Mouse (Mus musculus) layer of hippocampus, postnatal 25 days (tissue): ENCODE measurements around the gene 1700092M07Rik. TPM values are rescaled to one million over a fixed set of nuclear protein-coding genes. Genes with fewer than 3 reads are reported as not detected.

Source experiments
- DNase-seq, 2 experiments: peaks; one replicate each; pipeline ENCODE4 v3.0.0; 2022; ENCODE audit warnings: mixed read lengths in 2 of 2, low spot score in 1 of 2; ENCODE audit errors: extremely low spot score in 1 of 2
- microRNA-seq, 2 experiments: library from miRNA; unstranded; fragments of <30 nt; microRNA quantifications; one replicate each; pipeline ENCODE4 v1.2.0; 2021
- total RNA-seq, 2 experiments: library from RNA; stranded (reverse); gene quantifications; 2 replicates each; pipeline ENCODE4 v1.2.3; 2021

The 1700092M07Rik gene
- total RNA-seq, 2 experiments from 2014 or later = 1.5 TPM; not detected in 1

DNA sequence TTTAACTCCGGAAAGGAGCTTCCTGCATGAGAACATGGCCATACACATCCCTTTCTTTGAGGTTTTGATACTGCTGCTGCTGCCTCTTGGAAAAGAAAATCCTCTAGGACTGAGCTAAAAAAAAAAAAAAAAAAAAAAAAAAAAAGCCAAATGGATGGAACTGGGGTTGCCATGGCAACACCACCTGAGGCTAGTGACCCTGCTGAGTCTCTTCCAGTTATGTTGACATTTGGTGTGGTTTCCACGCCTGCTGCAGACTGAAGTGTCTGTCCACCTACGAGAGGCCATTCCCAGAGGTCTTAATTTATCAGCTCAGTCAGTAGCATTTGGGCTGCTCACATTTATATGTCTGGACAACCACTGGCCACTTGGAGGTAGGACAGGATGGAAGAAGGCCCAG lies 48.0 kb downstream of the 1700092M07Rik start:
- DNase-seq = no peak

- DNase-seq = no peak
Measured at GRCm38 (mm10) chr19:8789171-8789570, 48.7 kb downstream of the 1700092M07Rik start.

GRCm38 (mm10) chr19:8790171-8790570 lies 49.7 kb downstream of the 1700092M07Rik start:
- DNase-seq = no peak

Small RNAs within 50 kb of the gene (microRNA-seq; reads per million reads assigned to microRNA genes)
- 0 reads per million in 2 experiments for gene Mir6992

Other genes with a start within 250 kb of the 1700092M07Rik start
- 10 to 100 TPM in 1 of 2 experiments, 1 to 10 TPM in 1; 9.5 to 12.3 TPM for gene Slc22a8, start 149.5 kb upstream of the 1700092M07Rik start, total RNA-seq
- gene Slc22a6, start 122.7 kb upstream of the 1700092M07Rik start, total RNA-seq = 1 to 10 TPM; 1.5 to 1.6 TPM
- gene Chrm1, start 76.9 kb upstream of the 1700092M07Rik start, total RNA-seq = 100 to 1,000 TPM; 188 to 200 TPM
- 100 to 1,000 TPM; 155 to 170 TPM for gene Slc3a2, start 17.3 kb upstream of the 1700092M07Rik start, total RNA-seq
- gene Wdr74, start 4.9 kb upstream of the 1700092M07Rik start, total RNA-seq = 10 to 100 TPM; 43.9 to 53.6 TPM
- 10 to 100 TPM; 59.9 to 70.7 TPM for gene Stx5a, start 695 bp downstream of the 1700092M07Rik start, total RNA-seq
- gene Nxf1, start 16.4 kb downstream of the 1700092M07Rik start, total RNA-seq = 10 to 100 TPM; 75.4 to 95.3 TPM
- gene Tmem223, start 30.3 kb downstream of the 1700092M07Rik start, total RNA-seq = 100 to 1,000 TPM in 1 of 2 experiments, 10 to 100 TPM in 1; 92.1 to 101 TPM
- gene Tmem179b, start 33.7 kb downstream of the 1700092M07Rik start, total RNA-seq = 10 to 100 TPM in 1 of 2 experiments, 1 to 10 TPM in 1; 8.5 to 10.1 TPM
- gene Taf6l, start 45.7 kb downstream of the 1700092M07Rik start, total RNA-seq = 10 to 100 TPM; 13.8 to 14.1 TPM
- gene Polr2g, start 57.9 kb downstream of the 1700092M07Rik start, total RNA-seq = 100 to 1,000 TPM; 112 to 130 TPM
- 1 to 10 TPM; 6.4 to 6.6 TPM for gene Zbtb3, start 61.8 kb downstream of the 1700092M07Rik start, total RNA-seq
- 10 to 100 TPM; 35.3 to 36.4 TPM for gene Ttc9c, start 78.6 kb downstream of the 1700092M07Rik start, total RNA-seq
- 100 to 1,000 TPM; 109 to 120 TPM for gene Hnrnpul2, start 79.3 kb downstream of the 1700092M07Rik start, total RNA-seq
- 1 to 10 TPM in 1 of 2 experiments, not detected in 1; 4.5 TPM for gene AC129217.1, start 89.1 kb downstream of the 1700092M07Rik start, total RNA-seq
- 100 to 1,000 TPM; 103 to 111 TPM for gene Bscl2, start 96.7 kb downstream of the 1700092M07Rik start, total RNA-seq
- gene Gng3, start 98.5 kb downstream of the 1700092M07Rik start, total RNA-seq = 100 to 1,000 TPM; 188 to 192 TPM
- under 1 TPM; 0.28 to 0.47 TPM for gene Lrrn4cl, start 110.0 kb downstream of the 1700092M07Rik start, total RNA-seq
- 10 to 100 TPM; 92.2 to 98.9 TPM for gene Ubxn1, start 130.8 kb downstream of the 1700092M07Rik start, total RNA-seq
- 10 to 100 TPM; 31.2 to 36.4 TPM for gene Uqcc3, start 140.2 kb downstream of the 1700092M07Rik start, total RNA-seq
- 10 to 100 TPM; 10.1 to 16.2 TPM for gene Lbhd1, start 143.0 kb downstream of the 1700092M07Rik start, total RNA-seq
- gene Gm49403, start 143.2 kb downstream of the 1700092M07Rik start, total RNA-seq = not detected
- 10 to 100 TPM; 22.0 to 25.7 TPM for gene 1810009A15Rik, start 148.1 kb downstream of the 1700092M07Rik start, total RNA-seq
- gene Gm49416, start 148.2 kb downstream of the 1700092M07Rik start, total RNA-seq = 1 to 10 TPM; 1.6 to 2.2 TPM
- 10 to 100 TPM; 26.1 to 27.0 TPM for gene Ints5, start 152.3 kb downstream of the 1700092M07Rik start, total RNA-seq
- 100 to 1,000 TPM; 116 to 122 TPM for gene Ganab, start 157.4 kb downstream of the 1700092M07Rik start, total RNA-seq
- 100 to 1,000 TPM; 169 to 172 TPM for gene B3gat3, start 179.7 kb downstream of the 1700092M07Rik start, total RNA-seq
- gene Rom1, start 188.6 kb downstream of the 1700092M07Rik start, total RNA-seq = 1 to 10 TPM; 4.8 to 6.4 TPM
- gene Eml3, start 188.8 kb downstream of the 1700092M07Rik start, total RNA-seq = 10 to 100 TPM in 1 of 2 experiments, 1 to 10 TPM in 1; 9.1 to 11.1 TPM
- gene Mta2, start 201.2 kb downstream of the 1700092M07Rik start, total RNA-seq = 10 to 100 TPM; 51.2 to 58.4 TPM
- gene Tut1, start 213.1 kb downstream of the 1700092M07Rik start, total RNA-seq = 10 to 100 TPM; 19.4 to 20.1 TPM
- 100 to 1,000 TPM; 215 to 256 TPM for gene Eef1g, start 226.3 kb downstream of the 1700092M07Rik start, total RNA-seq
- 10 to 100 TPM; 14.7 to 15.7 TPM for gene Ahnak, start 248.6 kb downstream of the 1700092M07Rik start, total RNA-seq